Mouse (Mus musculus): Measurements from ENCODE around the gene Mau2.
"Not testable (repeated sequence)": the region's sequence is repeated elsewhere in the genome, so short reads cannot be mapped to it uniquely, and the experiment has no call there.

Mau2 gene

GRCm38 (mm10) chr8:70042583-70043455, at the start of gene Mau2, which contains the start of gene Sugp1:
TSS of gene Mau2 (minus strand) at chr8:70042734.
TSS of gene Sugp1 (plus strand) at chr8:70042813.
- peak; percentile 95 for DNase-seq (ENCODE audit: low read depth)

GRCm38 (mm10) chr8:70089296-70089960, 46.9 kb upstream of the Mau2 start:
- no peak for DNase-seq (ENCODE audit: low read depth)

- DNase-seq (ENCODE audit: low read depth), result no peak
Measured at GRCm38 (mm10) chr8:70087836-70088650, 45.5 kb upstream of the Mau2 start.

GRCm38 (mm10) chr8:70087237-70087636, 44.7 kb upstream of the Mau2 start:
- DNase-seq (ENCODE audit: low read depth), result no peak

- DNase-seq (ENCODE audit: low read depth), result no peak
Measured at GRCm38 (mm10) chr8:70086151-70086550, 43.6 kb upstream of the Mau2 start.

GRCm38 (mm10) chr8:70084191-70085065, 41.9 kb upstream of the Mau2 start:
- DNase-seq (ENCODE audit: low read depth), result no peak

DNA sequence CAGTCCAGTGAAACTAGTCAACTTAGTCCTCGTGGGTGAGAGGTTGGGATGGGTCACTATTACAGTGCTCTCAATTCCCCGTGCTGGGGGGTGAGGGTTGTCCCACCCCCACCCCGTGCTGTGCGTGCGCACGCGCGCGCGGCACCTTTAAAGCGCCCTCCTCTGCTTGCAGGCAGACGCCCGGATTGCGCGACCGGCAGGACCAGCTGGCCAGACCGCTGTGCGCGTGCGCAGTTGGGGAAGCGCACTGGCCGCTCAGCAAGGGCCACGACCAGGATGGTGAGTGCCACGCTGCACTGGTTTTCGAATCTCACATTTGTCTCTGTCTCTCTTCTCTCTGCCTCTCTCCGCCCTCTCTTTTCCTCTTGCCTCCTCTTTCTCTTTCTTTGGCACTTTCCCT, 40.8 kb upstream of the Mau2 start, which contains the start of gene Hapln4:
Gene Hapln4 (plus strand): TSS at position 173 of the 400 bp plus-strand sequence.
- no peak for DNase-seq (ENCODE audit: low read depth)

- no peak for DNase-seq (ENCODE audit: low read depth)
Measured at GRCm38 (mm10) chr8:70081976-70082375, 39.4 kb upstream of the Mau2 start.

DNA sequence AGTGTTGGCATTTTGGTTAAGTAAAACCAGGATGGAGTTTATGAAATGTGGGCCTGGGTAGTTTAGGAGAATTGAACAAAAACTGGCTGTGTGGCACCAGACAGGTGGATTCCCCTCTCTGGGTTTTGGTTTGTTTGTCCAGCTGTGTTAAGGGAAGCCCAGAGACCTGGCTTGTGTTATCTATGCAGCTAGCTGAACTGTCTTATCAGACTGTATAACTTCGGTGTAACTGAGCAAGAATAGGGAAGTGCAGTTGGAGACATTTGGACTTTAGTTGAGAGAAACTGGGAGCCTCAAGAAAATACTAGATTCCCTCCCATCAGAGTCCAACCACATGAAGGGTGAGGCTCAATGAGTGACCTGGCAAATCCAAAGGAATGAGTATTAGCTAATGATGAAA, 31.1 kb upstream of the Mau2 start:
- no peak for DNase-seq (ENCODE audit: low read depth)

- DNase-seq (ENCODE audit: low read depth), result no peak
Measured at GRCm38 (mm10) chr8:70073120-70073519, 30.6 kb upstream of the Mau2 start.

DNA sequence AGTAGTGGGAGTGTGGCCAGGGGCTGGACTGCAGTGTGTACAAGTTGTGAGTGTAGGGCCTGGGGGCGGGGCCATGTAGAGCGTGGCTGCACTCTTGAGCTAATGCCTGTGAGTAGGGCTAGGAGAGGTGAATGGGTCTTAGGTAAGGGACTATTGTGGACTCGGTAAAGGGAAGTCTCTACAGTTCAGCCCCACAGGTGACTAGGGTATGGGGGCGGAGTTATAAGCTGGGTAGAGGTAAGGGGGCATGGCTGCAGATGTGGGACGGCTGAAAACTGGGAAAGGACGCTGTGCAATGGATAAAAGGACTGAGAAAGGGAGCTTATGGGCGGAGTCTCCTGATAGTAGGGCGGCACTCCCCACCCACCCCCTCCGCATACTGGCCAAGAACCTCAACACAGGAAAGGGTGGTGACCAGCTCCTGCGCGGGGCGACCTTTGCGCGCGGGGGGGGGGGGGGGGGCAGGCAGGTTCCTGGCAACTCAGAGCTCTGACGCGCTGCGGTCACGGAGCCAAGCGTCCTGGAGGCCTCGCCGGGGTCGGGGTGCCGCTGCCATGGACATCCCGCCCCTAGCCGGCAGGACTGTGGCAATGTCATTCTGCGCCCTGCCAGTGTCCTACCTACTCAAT, 30.0 kb upstream of the Mau2 start, which contains the start of gene Tm6sf2:
Gene Tm6sf2 (plus strand): TSS at position 484 of the 629 bp plus-strand sequence.
- DNase-seq (ENCODE audit: low read depth), result peak; percentile 29

DNA sequence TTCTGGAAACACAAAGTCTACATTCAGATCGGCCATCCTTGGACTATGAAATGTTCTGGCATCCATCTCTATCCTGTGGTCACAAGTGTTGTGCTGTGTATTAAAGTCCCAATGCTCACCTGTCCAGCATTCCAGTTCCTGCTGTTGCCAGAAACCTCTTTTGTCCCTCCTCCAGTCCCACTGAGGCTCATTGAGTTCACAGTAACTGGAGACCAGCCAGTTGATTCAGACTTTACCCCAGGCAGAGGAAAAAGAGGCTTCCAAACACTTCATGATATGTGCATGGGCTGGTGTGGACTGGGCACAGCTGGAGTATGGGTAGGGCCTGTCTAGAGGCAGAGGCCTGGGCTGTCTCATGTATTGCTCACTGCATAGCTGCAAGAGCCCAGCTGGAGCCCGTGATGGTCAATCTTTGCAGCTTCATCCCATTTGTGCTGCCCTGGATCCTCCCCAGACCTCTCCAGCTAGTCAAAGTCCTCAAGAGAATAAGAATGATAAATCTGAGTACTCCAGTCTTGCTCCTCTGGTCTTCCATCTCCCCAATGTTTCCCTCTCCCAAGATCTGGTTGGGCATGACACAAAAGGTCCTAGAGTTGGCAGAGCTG, 29.4 kb upstream of the Mau2 start:
- no peak for DNase-seq (ENCODE audit: low read depth)

GRCm38 (mm10) chr8:70057721-70058120, 15.2 kb upstream of the Mau2 start:
- no peak for DNase-seq (ENCODE audit: low read depth)

- not testable (repeated sequence) for DNase-seq (ENCODE audit: low read depth)
Measured at GRCm38 (mm10) chr8:70050434-70050833, 7.9 kb upstream of the Mau2 start.

DNA sequence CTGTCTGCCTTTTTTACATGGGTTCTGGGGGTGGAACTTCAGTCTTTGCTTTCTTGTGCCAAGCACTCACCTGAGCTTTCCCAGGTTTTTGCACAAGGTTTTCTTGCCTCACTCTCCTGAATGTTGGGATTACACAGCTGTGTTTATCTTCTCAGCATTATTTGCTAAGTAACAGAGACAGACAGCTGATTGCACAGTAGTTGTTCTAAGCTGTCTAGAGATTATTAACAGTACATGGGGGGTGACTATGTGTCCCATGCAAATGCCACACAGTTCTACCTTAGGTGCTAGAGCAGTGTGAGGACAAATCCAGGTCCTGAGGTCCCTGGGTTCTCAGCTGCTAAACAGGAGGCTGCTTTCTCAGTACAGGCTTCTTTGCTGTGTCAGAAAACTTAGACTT, 7.1 kb upstream of the Mau2 start:
- DNase-seq (ENCODE audit: low read depth), result no peak

- no peak for DNase-seq (ENCODE audit: low read depth)
Measured at GRCm38 (mm10) chr8:70043996-70044395, 1.5 kb upstream of the Mau2 start.

DNA sequence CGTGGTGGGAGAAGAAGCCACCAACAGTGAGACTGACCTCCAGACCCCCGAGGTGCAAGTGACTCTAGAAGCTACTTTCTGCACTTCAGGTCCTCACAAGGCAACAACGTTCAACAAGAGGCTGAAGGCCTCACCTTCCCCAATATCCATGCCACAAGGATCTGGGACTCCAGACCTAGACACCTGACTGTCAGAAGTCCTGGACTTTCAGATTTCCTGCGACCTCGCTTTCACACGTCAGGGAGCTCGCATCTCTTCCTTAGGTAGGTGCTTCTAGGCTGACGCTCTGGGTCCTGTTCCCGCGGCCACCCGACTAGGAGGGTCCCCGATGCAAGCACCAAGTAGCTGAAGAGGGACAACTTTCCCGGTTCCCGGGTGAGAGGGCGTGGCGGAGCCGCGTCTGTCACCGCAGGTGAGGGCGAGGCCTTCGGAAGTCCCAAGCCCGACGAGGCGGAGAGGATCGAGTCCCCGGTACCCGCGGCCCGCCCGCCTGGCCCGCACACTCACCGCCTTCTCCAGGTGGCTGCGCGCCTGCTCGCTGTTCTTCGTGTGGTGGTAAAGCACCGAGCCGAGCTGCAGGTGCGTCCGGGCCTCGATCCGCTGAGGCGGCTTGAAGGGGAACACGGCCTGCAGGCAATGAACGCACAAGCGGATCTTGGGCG, 518 bp downstream of the Mau2 start:
- DNase-seq (ENCODE audit: low read depth), result no peak

- DNase-seq (ENCODE audit: low read depth), result no peak
Measured at GRCm38 (mm10) chr8:70037994-70038393, 4.5 kb downstream of the Mau2 start.

DNA sequence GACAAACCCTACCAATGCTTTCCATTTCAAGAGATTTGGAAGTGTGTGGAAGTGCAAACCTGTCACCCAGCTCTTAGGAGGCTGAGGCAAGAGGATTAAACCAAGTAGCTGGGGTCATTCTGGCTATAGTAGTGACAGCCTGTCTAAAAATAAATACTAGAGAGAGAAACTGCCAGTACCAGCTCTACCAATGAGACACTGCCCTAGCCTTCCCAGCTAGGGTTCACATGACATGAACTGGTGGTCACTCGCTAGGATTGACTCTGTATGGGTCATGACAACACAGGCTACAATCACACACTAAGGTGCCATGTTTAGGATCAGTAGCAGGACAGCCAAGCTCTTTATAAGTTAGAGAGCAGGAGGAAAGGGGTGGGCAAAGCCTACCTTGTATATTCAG, 12.3 kb downstream of the Mau2 start:
- no peak for DNase-seq (ENCODE audit: low read depth)

GRCm38 (mm10) chr8:70026151-70026550, 16.4 kb downstream of the Mau2 start:
- DNase-seq (ENCODE audit: low read depth), result no peak
